Mouse (Mus musculus): ENCODE results near the gene 1700015F17Rik. TPM values are rescaled to one million over a fixed set of nuclear protein-coding genes. Genes with fewer than 3 reads are reported as not detected.
A peak's percentile ranks its signal among the peaks of the same experiment; 100 is the strongest.

Gene 1700015F17Rik
- total RNA-seq, 4 experiments from 2014 or later = 0.52 to 2.3 (median 0.56) TPM; not detected in 1

- DNase-seq = no peak
These were observed 55.9 kb downstream of the 1700015F17Rik start for GRCm38 (mm10) chr5:5423081-5423480.

- DNase-seq = no peak
These were observed 57.5 kb downstream of the 1700015F17Rik start for GRCm38 (mm10) chr5:5421439-5421838.

GRCm38 (mm10) chr5:5419992-5420455 is 58.9 kb downstream of the 1700015F17Rik start, which contains the start of gene Cdk14:
Cdk14 (minus strand) TSS chr5:5420312.
- peak; percentile 3 for DNase-seq

GRCm38 (mm10) chr5:5419253-5419652 is 59.7 kb downstream of the 1700015F17Rik start:
- no peak for DNase-seq

- DNase-seq = no peak
These were observed 64.1 kb downstream of the 1700015F17Rik start for GRCm38 (mm10) chr5:5414835-5415234.

- no peak for DNase-seq
These were observed 67.1 kb downstream of the 1700015F17Rik start for GRCm38 (mm10) chr5:5411886-5412285.

GRCm38 (mm10) chr5:5401986-5402385 is 77.0 kb downstream of the 1700015F17Rik start:
- DNase-seq = no peak

GRCm38 (mm10) chr5:5392786-5393185 is 86.2 kb downstream of the 1700015F17Rik start:
- no peak for DNase-seq

Other genes with a start within 250 kb of the 1700015F17Rik start
- 10 to 100 TPM in 3 of 4 experiments, 1 to 10 TPM in 1; 9.9 to 17.4 (median 11.8) TPM for gene Cdk14, start 58.8 kb downstream of the 1700015F17Rik start, total RNA-seq (2022)
- gene Cldn12, start 35.8 kb upstream of the 1700015F17Rik start, total RNA-seq (2022) = 10 to 100 TPM; 22.1 to 24.2 (median 23.4) TPM
- gene Gtpbp10, start 80.4 kb upstream of the 1700015F17Rik start, total RNA-seq (2022) = 10 to 100 TPM; 12.9 to 19.4 (median 15.4) TPM
- not detected for gene Gm8773, start 94.7 kb upstream of the 1700015F17Rik start, total RNA-seq (2022)
- 10 to 100 TPM in 2 of 4 experiments, 1 to 10 TPM in 2; 6.1 to 22.5 (median 12.7) TPM for gene Cfap69, start 185.1 kb upstream of the 1700015F17Rik start, total RNA-seq (2022)
- 10 to 100 TPM; 41.9 to 82.0 (median 64.8) TPM for gene Steap2, start 215.4 kb upstream of the 1700015F17Rik start, total RNA-seq (2022)